17 mouse cellular contexts compared by ENCODE assay signal in genomic region chr9:60491079-60491478, GRCm38 (mm10). TPM values are rescaled to one million over a fixed set of nuclear protein-coding genes. Genes with fewer than 3 reads are reported as not detected.
A peak's percentile ranks its signal among the peaks of the same experiment; 100 is the strongest.
DNase-seq lines count a peak whose midpoint lies in the region; ATAC-seq and TF ChIP-seq lines count a peak whose summit lies in the region.
"Had no signal": no experiment of that assay in that cellular context is flagged by ENCODE, and none has a peak within 500 bp of the region (broad histone marks: within the 10 kb centered on the region; RNA-seq: fewer than 3 reads in every experiment).

No protein-coding gene starts in this region.

- no peak overlapping the region; the same call in 1 of the 2 replicates for H3K27ac ChIP-seq in embryonic facial prominence, embryonic 14.5 days (replicated peaks; ENCODE audit: low read depth, low read length)
- H3K27ac ChIP-seq in limb, embryonic 13.5 days, result peak overlapping the region; percentile 52; the same call in 1 of the 2 replicates
- no peak overlapping the region for H3K27ac ChIP-seq in stomach, postnatal 0 days (replicated peaks)
- H3K27ac ChIP-seq in kidney, embryonic 15.5 days, result no peak overlapping the region
- H3K27ac ChIP-seq: heart, embryonic 10.5 days; hindbrain, embryonic 13.5 days; hindbrain, postnatal 0 days had no signal

- peak; percentile 78 for DNase-seq in heart, adult 11 months
- DNase-seq in heart, postnatal 36 days, result no peak
- no peak for DNase-seq in embryonic facial prominence, embryonic 14.5 days (ENCODE audit: low spot score)
- no peak for DNase-seq in stomach, postnatal 0 days (ENCODE audit: low spot score)
- no peak for DNase-seq in embryo, embryonic 10.5 days (ENCODE audit: low spot score)
- no peak for DNase-seq in adrenal gland, postnatal 4 days (ENCODE audit: low spot score in 2 of 2)
- DNase-seq: adrenal gland, postnatal 14 days; cerebellum, adult 2 months; gastrocnemius, postnatal 36 days; heart, adult 18-20 months; heart, postnatal 10 days had no signal

- H3K4me1 ChIP-seq in embryonic facial prominence, embryonic 14.5 days (ENCODE audit: control insufficient read depth, insufficient read depth, low read length), result peaks cover 22% of the 10 kb centered on the region
- H3K4me1 ChIP-seq in limb, embryonic 13.5 days, result peaks cover 53% of the 10 kb centered on the region
- peaks cover 4% of the 10 kb centered on the region; the same call in 1 of the 2 replicates for H3K4me1 ChIP-seq in stomach, postnatal 0 days (replicated peaks; ENCODE audit: control insufficient read depth, insufficient read depth)
- peaks cover 30% of the 10 kb centered on the region for H3K4me1 ChIP-seq in kidney, embryonic 15.5 days

- H3K4me3 ChIP-seq in embryonic facial prominence, embryonic 14.5 days (ENCODE audit: low read depth, low read length), result no peak overlapping the region
- no peak overlapping the region for H3K4me3 ChIP-seq in limb, embryonic 13.5 days
- H3K4me3 ChIP-seq in stomach, postnatal 0 days (ENCODE audit: low read depth, low read length), result no peak overlapping the region
- H3K4me3 ChIP-seq in kidney, embryonic 15.5 days (replicated peaks), result no peak overlapping the region
- H3K4me3 ChIP-seq: heart, embryonic 10.5 days; hindbrain, embryonic 13.5 days had no signal

- no peaks in the 10 kb centered on the region for H3K9me3 ChIP-seq in embryonic facial prominence, embryonic 14.5 days (ENCODE audit: control insufficient read depth, low read length)
- no peaks in the 10 kb centered on the region for H3K9me3 ChIP-seq in limb, embryonic 13.5 days
- no peaks in the 10 kb centered on the region for H3K9me3 ChIP-seq in stomach, postnatal 0 days (ENCODE audit: control insufficient read depth, low read length)
- no peaks in the 10 kb centered on the region for H3K9me3 ChIP-seq in kidney, embryonic 15.5 days (replicated peaks)
- H3K9me3 ChIP-seq: heart, embryonic 10.5 days; hindbrain, embryonic 13.5 days had no signal

- no peak for ATAC-seq in embryonic facial prominence, embryonic 14.5 days (ENCODE audit: low read depth)
- ATAC-seq in limb, embryonic 13.5 days (ENCODE audit: low FRiP score, low read depth), result no peak
- ATAC-seq in stomach, postnatal 0 days (ENCODE audit: low FRiP score, low TSS enrichment), result 0 out of 2 replicates have a peak, but pooled peaks have one; percentile 11
- ATAC-seq in kidney, embryonic 15.5 days (replicated peaks; ENCODE audit: low FRiP score), result no peak
- ATAC-seq: forebrain, embryonic 14.5 days; hindbrain, postnatal 0 days had no signal

- TF ChIP-seq EP300 in stomach, postnatal 0 days (optimal IDR thresholded peaks at IDR 0.05), result no peak

- H3K27me3 ChIP-seq in embryonic facial prominence, embryonic 14.5 days (replicated peaks; ENCODE audit: control insufficient read depth, insufficient read depth, low read length), result no peaks in the 10 kb centered on the region; the same call in 1 of the 2 replicates
- H3K27me3 ChIP-seq in limb, embryonic 13.5 days, result peaks cover 48% of the 10 kb centered on the region
- H3K27me3 ChIP-seq in stomach, postnatal 0 days (ENCODE audit: control insufficient read depth, insufficient read depth, low read length), result no peaks in the 10 kb centered on the region
- H3K27me3 ChIP-seq in kidney, embryonic 15.5 days, result no peaks in the 10 kb centered on the region; the same call in 1 of the 2 replicates
- H3K27me3 ChIP-seq: hindbrain, embryonic 13.5 days had no signal

- no peak for TF ChIP-seq CTCF in stomach, postnatal 0 days (IDR thresholded peaks at IDR 0.05; ENCODE audit: low read depth)

- no peak overlapping the region for H3K9ac ChIP-seq in embryonic facial prominence, embryonic 14.5 days (ENCODE audit: low read depth, low read length)
- no peak overlapping the region for H3K9ac ChIP-seq in limb, embryonic 13.5 days
- no peak overlapping the region for H3K9ac ChIP-seq in stomach, postnatal 0 days (ENCODE audit: low read length)
- no peak overlapping the region for H3K9ac ChIP-seq in kidney, embryonic 15.5 days
- H3K9ac ChIP-seq: hindbrain, embryonic 13.5 days had no signal

- H3K4me2 ChIP-seq in embryonic facial prominence, embryonic 14.5 days (ENCODE audit: low read depth, low read length), result peak overlapping the region; percentile 14; the same call in 1 of the 2 replicates
- H3K4me2 ChIP-seq in limb, embryonic 13.5 days (replicated peaks), result peak overlapping the region; percentile 47
- no peak overlapping the region for H3K4me2 ChIP-seq in stomach, postnatal 0 days (replicated peaks; ENCODE audit: low read depth)
- no peak overlapping the region for H3K4me2 ChIP-seq in kidney, embryonic 15.5 days
- H3K4me2 ChIP-seq: hindbrain, embryonic 13.5 days had no signal

- H3K36me3 ChIP-seq in embryonic facial prominence, embryonic 14.5 days (ENCODE audit: control insufficient read depth, insufficient read depth, low read length), result no peaks in the 10 kb centered on the region
- no peaks in the 10 kb centered on the region for H3K36me3 ChIP-seq in limb, embryonic 13.5 days
- no peaks in the 10 kb centered on the region for H3K36me3 ChIP-seq in stomach, postnatal 0 days (ENCODE audit: control insufficient read depth, insufficient read depth, low read length)
- H3K36me3 ChIP-seq in kidney, embryonic 15.5 days, result peaks cover under 1% of the 10 kb centered on the region; the same call in 1 of the 2 replicates
- H3K36me3 ChIP-seq: heart, embryonic 10.5 days; hindbrain, embryonic 13.5 days had no signal

- WGBS in embryonic facial prominence, embryonic 14.5 days, result 87% methylated on average over 8 of the region's 8 CpGs
- 47% methylated on average over 8 of the region's 8 CpGs for WGBS in limb, embryonic 13.5 days
- 80% methylated on average over 8 of the region's 8 CpGs for WGBS in stomach, postnatal 0 days
- WGBS in kidney, embryonic 15.5 days, result 93% methylated on average over 8 of the region's 8 CpGs

- intact Hi-C loops in heart, postnatal 36 days (cut with DNase I), result no loop called here

RNA-seq across cellular contexts. Expression of gene Thsd4, which starts 30.8 kb away (rescaled TPM):
- total RNA-seq in heart, postnatal 36 days (2021), result 1 to 10 TPM; 5.4 to 6.6 TPM
- 26.1 and 28.1 TPM in 2 replicates for polyA plus RNA-seq in embryonic facial prominence, embryonic 14.5 days (2014; fragmentation: Nextera tagmentation; extraction: Ambion mirVana)
- 29.4 and 30.5 TPM in 2 replicates for polyA plus RNA-seq in limb, embryonic 13.5 days (2015; fragmentation: Nextera tagmentation; extraction: Ambion mirVana)
- 9.6 and 10.7 TPM in 2 replicates for polyA plus RNA-seq in stomach, postnatal 0 days (2015; fragmentation: Nextera tagmentation; extraction: Ambion mirVana)
- 29.7 and 31.0 TPM in 2 replicates for polyA plus RNA-seq in kidney, embryonic 15.5 days (2015; fragmentation: Nextera tagmentation; extraction: Ambion mirVana)
- 10 to 100 TPM; 15.6 to 25.6 TPM for total RNA-seq in adrenal gland, postnatal 4 days (2021)

Comparison
In these comparisons a context has a peak if more than half of its experiments do, and no peak if none do; other contexts are left out.
1. H3K4me2 ChIP-seq: peak in embryonic facial prominence, embryonic 14.5 days (single experiment) and limb, embryonic 13.5 days (single experiment); none in stomach, postnatal 0 days (single experiment) and kidney, embryonic 15.5 days (single experiment).